Mouse (Mus musculus): ENCODE measurements at regions not wholly inside any gene's neighbourhood (a gene's known extent, or its start where the extent isn't known, plus 50 kb on each side); places are given as distances from the start of the nearest gene placed in this dataset.

GRCm38 (mm10) chr5:64401737-64402136, 245.6 kb downstream of the Tbc1d1 start:
- in situ Hi-C loops (cut with MboI, MseI): loop anchor here (10.0 kb wide), 1 partner anchor 853 kb away; no protein-coding TSS in a partner anchor

- in situ Hi-C loops (cut with MboI, MseI): loop anchor here (10.0 kb wide), 1 partner anchor 851 kb away; no protein-coding TSS in a partner anchor
Measured at GRCm38 (mm10) chr5:64403077-64403981, 247.2 kb downstream of the Tbc1d1 start.

GRCm38 (mm10) chr5:64403982-64404345, 247.9 kb downstream of the Tbc1d1 start:
- in situ Hi-C loops (cut with MboI, MseI): loop anchor here (10.0 kb wide), 1 partner anchor 851 kb away; no protein-coding TSS in a partner anchor

- in situ Hi-C loops (cut with MboI, MseI): loop anchor here (10.0 kb wide), 1 partner anchor 850 kb away; no protein-coding TSS in a partner anchor
Measured at GRCm38 (mm10) chr5:64404512-64404911, 248.4 kb downstream of the Tbc1d1 start.

- in situ Hi-C loops (cut with MboI, MseI): loop anchor here (10.0 kb wide), 1 partner anchor 846 kb away; no protein-coding TSS in a partner anchor
Measured at GRCm38 (mm10) chr5:64408938-64409337, 252.8 kb downstream of the Tbc1d1 start.

- in situ Hi-C loops (cut with MboI, MseI): no loop called here
Measured at GRCm38 (mm10) chr5:64410621-64411020, 254.5 kb downstream of the Tbc1d1 start.

- in situ Hi-C loops (cut with MboI, MseI): no loop called here
Measured at GRCm38 (mm10) chr5:64414519-64414918, 258.4 kb downstream of the Tbc1d1 start.

GRCm38 (mm10) chr5:64419395-64419794, 263.3 kb downstream of the Tbc1d1 start:
- in situ Hi-C loops (cut with MboI, MseI): no loop called here

GRCm38 (mm10) chr5:64422787-64423587, 266.9 kb downstream of the Tbc1d1 start:
- in situ Hi-C loops (cut with MboI, MseI): no loop called here

- in situ Hi-C loops (cut with MboI, MseI): no loop called here
Measured at GRCm38 (mm10) chr5:64428822-64429221, 272.7 kb downstream of the Tbc1d1 start.

GRCm38 (mm10) chr5:64430501-64430900, 274.4 kb downstream of the Tbc1d1 start:
- in situ Hi-C loops (cut with MboI, MseI): no loop called here

GRCm38 (mm10) chr5:64431624-64432023, 275.5 kb downstream of the Tbc1d1 start:
- in situ Hi-C loops (cut with MboI, MseI): no loop called here

- in situ Hi-C loops (cut with MboI, MseI): no loop called here
Measured at GRCm38 (mm10) chr5:64433786-64434185, 277.7 kb downstream of the Tbc1d1 start.

- in situ Hi-C loops (cut with MboI, MseI): no loop called here
Measured at GRCm38 (mm10) chr5:64435491-64435890, 279.4 kb downstream of the Tbc1d1 start.

GRCm38 (mm10) chr5:64435958-64436357, 279.9 kb downstream of the Tbc1d1 start:
- in situ Hi-C loops (cut with MboI, MseI): no loop called here

GRCm38 (mm10) chr5:64437720-64438119, 281.6 kb downstream of the Tbc1d1 start:
- in situ Hi-C loops (cut with MboI, MseI): no loop called here

GRCm38 (mm10) chr5:64438446-64439134, 282.5 kb downstream of the Tbc1d1 start:
- in situ Hi-C loops (cut with MboI, MseI): no loop called here

- in situ Hi-C loops (cut with MboI, MseI): no loop called here
Measured at GRCm38 (mm10) chr5:64447847-64448246, 291.7 kb downstream of the Tbc1d1 start.

- in situ Hi-C loops (cut with MboI, MseI): no loop called here
Measured at GRCm38 (mm10) chr5:64452668-64453334, 296.7 kb downstream of the Tbc1d1 start.

- in situ Hi-C loops (cut with MboI, MseI): no loop called here
Measured at GRCm38 (mm10) chr5:64459807-64460206, 303.7 kb downstream of the Tbc1d1 start.

GRCm38 (mm10) chr5:64460891-64461290, 304.8 kb downstream of the Tbc1d1 start:
- in situ Hi-C loops (cut with MboI, MseI): no loop called here
